Mouse (Mus musculus): ENCODE results near the gene Olfr1311.
"Not testable (repeated sequence)": the region's sequence is repeated elsewhere in the genome, so short reads cannot be mapped to it uniquely, and the experiment has no call there.

The Olfr1311 gene

GRCm38 (mm10) chr2:112024312-112024711 lies at the start of gene Olfr1311:
Gene Olfr1311 (minus strand): TSS chr2:112024412.
- no peak for DNase-seq

GRCm38 (mm10) chr2:112050138-112050537 lies 25.9 kb upstream of the Olfr1311 start, which contains the start of gene Olfr1312:
Gene Olfr1312 (minus strand): TSS chr2:112050238.
- no peak for DNase-seq

DNA sequence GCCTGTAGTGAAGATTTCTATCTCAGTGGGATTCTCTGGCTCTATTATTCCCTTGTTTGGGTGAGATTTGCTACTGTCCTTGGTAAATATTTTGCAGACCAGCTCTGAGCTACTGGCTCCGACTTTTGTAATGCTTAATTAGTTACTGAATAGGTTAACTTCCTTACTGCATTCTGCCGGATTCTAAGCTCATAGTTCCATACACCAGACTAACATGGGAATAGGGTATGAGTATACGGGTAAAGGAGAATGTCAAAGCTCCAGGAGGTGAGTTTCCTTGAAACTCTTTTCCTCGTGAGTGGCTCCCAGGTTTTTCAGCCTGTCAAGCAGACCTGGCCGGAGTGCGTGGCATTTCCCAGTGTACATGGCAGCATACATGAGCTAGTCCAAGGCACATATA lies 2.8 kb upstream of the Olfr1311 start:
- not testable (repeated sequence) for DNase-seq

DNA sequence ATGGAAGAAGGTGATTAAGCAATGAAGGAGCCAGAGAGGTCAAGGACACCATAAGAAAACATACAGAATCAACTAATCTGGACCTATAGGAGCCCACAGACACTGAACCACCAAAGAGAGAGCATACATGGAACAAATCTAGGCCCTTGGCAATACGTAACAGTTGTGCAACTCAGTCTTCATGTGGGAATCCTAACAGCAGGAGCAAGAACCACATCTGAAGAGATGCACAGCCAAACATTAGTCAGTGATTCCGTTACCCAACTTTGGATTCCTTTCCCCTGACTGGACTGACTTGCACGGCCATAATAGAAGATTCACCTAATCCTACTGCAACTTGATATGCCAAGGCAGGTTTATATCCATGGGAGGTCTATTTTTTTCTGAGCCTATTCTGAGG lies 9.3 kb downstream of the Olfr1311 start:
- DNase-seq: no peak

DNA sequence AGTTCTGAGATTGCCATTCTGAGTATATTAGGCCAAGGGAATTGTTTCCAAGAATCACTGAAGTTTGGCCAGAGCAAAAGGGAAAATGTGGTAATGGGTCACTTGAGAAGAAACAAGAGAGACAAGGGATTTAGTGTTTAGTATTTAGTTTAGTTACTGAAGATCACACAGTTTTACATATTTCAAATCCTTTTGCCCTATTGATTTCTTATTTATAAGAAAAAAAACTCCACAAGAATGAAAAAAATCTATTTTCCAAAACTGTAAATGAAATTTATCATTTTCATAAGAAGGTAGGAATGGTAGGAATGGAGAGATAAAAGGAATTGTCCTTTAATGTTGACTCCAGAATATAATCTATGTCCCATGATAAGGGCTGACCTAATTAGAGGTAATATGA lies 11.6 kb downstream of the Olfr1311 start, which contains the start of gene Olfr1310:
Gene Olfr1310 (minus strand): TSS at position 101 of the 400 bp plus-strand sequence.
- DNase-seq: no peak

DNA sequence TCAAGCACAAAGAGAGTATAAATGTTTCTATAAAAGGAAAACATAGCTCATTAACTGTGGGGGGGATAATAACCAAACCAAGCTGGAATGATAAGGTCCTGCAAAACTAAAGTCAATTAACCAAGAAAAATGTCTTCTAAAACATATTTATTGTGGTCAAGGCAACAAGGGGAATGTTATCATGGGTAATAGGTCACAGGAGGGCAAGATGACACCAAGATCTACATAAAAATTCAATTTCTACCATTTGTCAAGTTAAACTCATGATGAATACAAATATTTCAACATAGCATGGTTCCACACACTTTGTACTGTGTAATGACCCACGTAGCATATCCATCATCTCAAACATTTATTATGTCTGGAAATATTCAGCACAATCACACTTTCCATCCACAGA lies 34.0 kb downstream of the Olfr1311 start, which contains the start of gene Olfr1309:
Gene Olfr1309 (minus strand): TSS at position 101 of the 400 bp plus-strand sequence.
- DNase-seq: no peak
